Mouse (Mus musculus): ENCODE results near the gene Ing1.

Ing1 gene

DNA sequence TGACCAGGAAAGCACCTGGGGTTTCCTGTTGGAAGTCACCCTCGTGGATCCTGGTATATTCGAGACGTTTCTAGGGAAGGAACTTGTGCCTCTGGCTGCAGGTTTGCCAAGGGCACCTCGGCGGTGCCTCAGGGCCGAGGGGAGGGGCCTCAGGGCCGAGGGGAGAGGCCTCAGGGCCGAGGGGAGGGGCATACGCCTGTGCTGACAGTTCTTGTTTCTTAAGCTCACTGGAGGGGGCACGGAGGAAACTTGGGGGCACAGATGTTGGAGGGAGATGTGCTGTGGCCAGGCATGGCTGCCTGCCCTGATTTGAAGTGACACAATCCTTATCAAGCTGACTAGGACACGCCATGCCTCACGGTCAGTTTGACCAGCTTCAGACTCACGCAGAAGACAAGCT is 36.9 kb downstream of the Ing1 start:
- DNase-seq = no peak

DNA sequence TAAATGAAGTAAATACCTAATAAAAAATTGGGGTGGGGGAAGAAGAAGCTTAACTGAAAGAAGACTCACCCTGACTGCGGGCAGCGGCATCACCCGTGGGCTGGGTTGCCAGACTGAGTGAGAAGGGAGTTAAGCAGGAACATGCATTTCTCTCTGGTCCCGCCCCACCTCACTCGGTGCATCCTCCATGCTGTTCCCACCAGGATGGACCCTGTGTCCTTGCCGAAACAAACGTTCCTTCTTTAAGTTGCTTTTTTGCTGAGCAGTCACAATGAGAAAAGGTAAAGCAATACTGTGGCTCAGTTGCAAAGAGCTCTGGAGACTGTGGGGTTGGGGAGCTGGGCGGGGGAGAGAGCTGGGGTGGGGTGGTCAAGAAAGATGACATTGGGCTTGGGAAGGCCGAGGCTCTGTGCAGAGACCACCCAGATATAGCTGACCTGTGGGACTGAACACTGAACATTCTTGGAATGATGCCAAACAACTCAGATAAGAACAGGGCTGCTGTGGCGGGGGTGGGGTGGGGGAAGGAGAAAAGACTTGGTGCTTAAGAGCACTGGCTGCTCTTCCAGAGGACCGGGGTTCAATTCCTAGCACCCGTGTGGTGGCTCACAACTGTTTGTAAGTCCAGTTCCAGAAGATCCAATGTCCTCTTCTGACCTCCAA is 38.0 kb downstream of the Ing1 start:
- no peak for DNase-seq

DNA sequence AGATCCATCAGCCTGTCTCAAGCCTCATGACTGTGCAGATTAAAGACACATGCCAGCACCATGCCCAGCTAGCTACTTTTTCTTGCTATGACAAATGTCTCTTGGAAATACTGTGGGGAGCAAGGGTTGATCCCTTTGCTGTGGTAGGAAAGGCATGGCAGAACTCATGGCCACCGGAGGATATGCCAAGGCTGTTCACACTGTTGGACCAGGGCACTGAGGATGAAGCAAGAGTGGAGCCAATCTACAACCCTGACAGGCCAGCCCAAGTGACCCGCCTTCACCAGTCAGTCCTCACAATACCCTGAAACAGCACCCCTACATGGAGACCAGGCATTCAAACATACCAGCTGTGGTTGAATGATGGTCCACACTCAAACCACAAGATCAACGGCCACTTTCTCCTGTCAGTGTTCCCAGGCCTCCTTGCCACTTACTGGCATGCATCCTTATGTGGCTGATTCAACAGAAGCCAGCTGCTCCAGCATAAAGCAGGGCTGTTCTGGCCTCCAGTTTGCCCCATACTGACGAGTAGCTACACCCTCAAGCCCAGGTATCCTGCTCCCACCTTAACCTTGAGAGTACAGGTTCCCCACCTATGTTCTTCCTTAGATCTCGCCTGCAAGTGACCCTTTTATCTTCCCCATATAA is 45.1 kb downstream of the Ing1 start:
- DNase-seq = no peak

DNA sequence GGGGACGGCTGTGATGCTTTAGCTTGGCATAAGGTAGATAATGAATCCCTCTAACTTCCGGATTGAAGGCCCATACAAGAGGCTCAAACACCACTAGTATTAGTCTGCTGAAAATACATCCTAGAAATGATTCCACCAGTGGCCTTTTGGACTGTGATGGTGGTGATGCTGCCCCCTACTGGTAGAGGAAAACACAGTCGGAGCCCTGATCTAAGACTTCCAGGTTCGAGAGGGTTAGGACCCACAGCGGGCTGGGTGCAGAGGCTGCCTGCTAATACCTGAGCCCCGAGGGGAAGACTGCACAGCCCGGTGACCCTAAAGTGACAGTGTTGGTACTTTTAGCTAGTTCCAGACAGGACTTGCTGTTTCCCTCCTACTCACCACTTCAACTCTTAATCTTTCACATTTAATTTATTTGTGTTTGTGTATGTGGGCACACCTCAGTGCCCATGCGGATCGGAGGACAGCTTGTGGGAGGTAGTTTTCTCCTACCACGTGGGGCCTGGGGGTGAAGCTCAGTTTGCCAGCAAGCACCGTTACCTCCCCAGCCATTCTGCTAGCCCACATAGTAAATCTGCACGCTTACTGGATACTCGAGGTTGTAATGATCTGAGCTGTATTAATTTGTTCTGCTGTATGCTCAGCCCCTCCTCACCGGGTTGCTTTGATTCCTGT is 46.8 kb downstream of the Ing1 start:
- DNase-seq = peak; percentile 62 to 74

DNA sequence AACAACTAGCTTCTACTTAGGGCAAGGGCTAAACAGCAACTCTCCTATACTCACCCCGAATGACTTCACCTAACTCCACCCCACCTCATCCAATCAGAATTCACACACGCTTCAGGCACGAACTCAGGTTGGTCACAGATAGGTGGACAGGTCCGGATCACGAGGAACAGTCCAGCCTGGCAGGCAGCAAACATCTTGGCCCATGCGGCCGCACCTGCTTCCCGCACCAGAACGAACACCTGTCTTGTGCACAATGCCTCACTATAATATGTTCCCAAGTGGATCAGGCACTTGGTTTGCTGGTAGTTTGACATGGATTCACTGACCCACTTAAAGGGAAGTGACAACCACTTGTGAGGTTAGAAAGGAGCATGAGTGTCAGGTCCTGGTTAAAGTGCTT is 53.5 kb downstream of the Ing1 start:
- no peak for DNase-seq
